Comparison of ENCODE assay signal across 13 mouse cellular contexts in the genomic region with DNA sequence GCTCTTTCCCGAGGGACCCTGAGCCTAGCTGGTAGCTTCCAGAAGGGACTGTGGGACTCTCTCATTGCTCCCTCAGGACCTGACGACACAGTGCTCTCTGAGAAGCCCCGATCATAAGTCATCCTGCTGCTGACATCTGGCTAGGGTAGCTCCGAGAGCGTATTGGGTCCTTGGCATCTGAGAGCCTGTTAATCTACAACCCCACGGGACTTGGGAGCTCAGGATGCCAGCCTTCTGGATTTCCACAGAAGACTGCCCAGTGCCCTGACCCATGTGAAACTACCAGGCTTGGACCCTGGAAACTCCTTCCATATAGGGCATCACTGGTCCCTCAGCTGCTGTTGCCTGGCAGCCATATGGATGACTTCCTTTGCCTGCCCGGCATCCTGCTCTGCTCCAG. TPM values are rescaled to one million over a fixed set of nuclear protein-coding genes. Genes with fewer than 3 reads are reported as not detected.
DNase-seq lines count a peak whose midpoint lies in the region; ATAC-seq and TF ChIP-seq lines count a peak whose summit lies in the region.
"Had no signal": no experiment of that assay in that cellular context is flagged by ENCODE, and none has a peak within 500 bp of the region (broad histone marks: within the 10 kb centered on the region; RNA-seq: fewer than 3 reads in every experiment).

No protein-coding gene starts in this region.

- TF ChIP-seq CTCF in liver, adult 2 months (IDR thresholded peaks at IDR 0.05; ENCODE audit: low read depth, low read length), result no peak
- TF ChIP-seq CTCF in lung, postnatal 0 days (IDR thresholded peaks at IDR 0.05), result no peak
- no peak for TF ChIP-seq CTCF in heart, adult 2 months (IDR thresholded peaks at IDR 0.05)

- H3K4me1 ChIP-seq in liver, adult 2 months (ENCODE audit: control insufficient read depth, insufficient read depth, low read length), result peaks cover 42% of the 10 kb centered on the region
- peaks cover 72% of the 10 kb centered on the region for H3K4me1 ChIP-seq in embryonic facial prominence, embryonic 13.5 days
- peaks cover 96% of the 10 kb centered on the region for H3K4me1 ChIP-seq in liver, embryonic 15.5 days (replicated peaks)
- H3K4me1 ChIP-seq in lung, postnatal 0 days (ENCODE audit: insufficient read depth, low read depth, low read length), result peaks cover 39% of the 10 kb centered on the region
- peaks cover 32% of the 10 kb centered on the region for H3K4me1 ChIP-seq in heart, adult 2 months (ENCODE audit: control insufficient read depth, insufficient read depth, low read length)

- TF ChIP-seq EP300 in lung, postnatal 0 days (IDR thresholded peaks at IDR 0.05), result no peak
- TF ChIP-seq EP300 in heart, adult 2 months (IDR thresholded peaks at IDR 0.05; ENCODE audit: insufficient read depth, low read depth, low read length), result no peak

- DNase-seq in liver, adult 2 months (ENCODE audit: extremely low read depth, low read depth, low spot score), result peak; percentile 82
- no peak for DNase-seq in liver
- DNase-seq in kidney, adult 8-10 months, result peak; percentile 84 to 90
- no peak for DNase-seq in lung, postnatal 0 days (ENCODE audit: low spot score)
- no peak for DNase-seq in heart, adult 2 months
- DNase-seq in cerebellum, adult 9-11 months, result no peak
- DNase-seq: gastrocnemius, adult 2 months; right cerebral cortex, postnatal 14 days had no signal

- no peak overlapping the region for H3K27ac ChIP-seq in liver, adult 2 months (replicated peaks; ENCODE audit: insufficient read depth, low read depth, low read length)
- no peak overlapping the region for H3K27ac ChIP-seq in embryonic facial prominence, embryonic 13.5 days
- peak overlapping the region; percentile 96; the same call in 1 of the 2 replicates for H3K27ac ChIP-seq in liver, embryonic 15.5 days (replicated peaks)
- H3K27ac ChIP-seq in lung, postnatal 0 days (ENCODE audit: low read length), result no peak overlapping the region
- H3K27ac ChIP-seq in heart, adult 2 months, result no peak overlapping the region
- H3K27ac ChIP-seq: gastrocnemius, adult 2 months; heart, embryonic 13.5 days; limb, embryonic 15.5 days had no signal

- no peaks in the 10 kb centered on the region for H3K36me3 ChIP-seq in liver, adult 2 months (ENCODE audit: control insufficient read depth, insufficient read depth, low read length)
- no peaks in the 10 kb centered on the region for H3K36me3 ChIP-seq in embryonic facial prominence, embryonic 13.5 days
- no peaks in the 10 kb centered on the region for H3K36me3 ChIP-seq in liver, embryonic 15.5 days (replicated peaks)
- no peaks in the 10 kb centered on the region for H3K36me3 ChIP-seq in lung, postnatal 0 days (ENCODE audit: insufficient read depth, low read length)
- H3K36me3 ChIP-seq in heart, adult 2 months (ENCODE audit: control insufficient read depth, insufficient read depth, low read length), result no peaks in the 10 kb centered on the region
- H3K36me3 ChIP-seq: heart, embryonic 13.5 days; limb, embryonic 15.5 days had no signal

- TF ChIP-seq POLR2A in liver, adult 2 months (IDR thresholded peaks at IDR 0.05; ENCODE audit: extremely low read depth, insufficient read depth, low read length), result no peak
- TF ChIP-seq POLR2A in heart, adult 2 months (IDR thresholded peaks at IDR 0.05; ENCODE audit: insufficient read depth, low read depth, low read length), result no peak

- H3K9me3 ChIP-seq in embryonic facial prominence, embryonic 13.5 days, result no peaks in the 10 kb centered on the region
- no peaks in the 10 kb centered on the region for H3K9me3 ChIP-seq in liver, embryonic 15.5 days (replicated peaks)
- no peaks in the 10 kb centered on the region for H3K9me3 ChIP-seq in lung, postnatal 0 days (ENCODE audit: low read length)
- H3K9me3 ChIP-seq: heart, embryonic 13.5 days; limb, embryonic 15.5 days had no signal

- no peaks in the 10 kb centered on the region for H3K27me3 ChIP-seq in liver, adult 2 months (ENCODE audit: control insufficient read depth, insufficient read depth, low read length)
- H3K27me3 ChIP-seq in embryonic facial prominence, embryonic 13.5 days, result no peaks in the 10 kb centered on the region
- H3K27me3 ChIP-seq in liver, embryonic 15.5 days, result no peaks in the 10 kb centered on the region
- no peaks in the 10 kb centered on the region for H3K27me3 ChIP-seq in lung, postnatal 0 days (replicated peaks; ENCODE audit: insufficient read depth, low read length)
- H3K27me3 ChIP-seq in heart, adult 2 months (ENCODE audit: control insufficient read depth, insufficient read depth, low read length), result no peaks in the 10 kb centered on the region
- H3K27me3 ChIP-seq: heart, embryonic 13.5 days; limb, embryonic 15.5 days had no signal

- no peak overlapping the region for H3K9ac ChIP-seq in liver, adult 2 months (ENCODE audit: low read depth, low read length)
- H3K9ac ChIP-seq in embryonic facial prominence, embryonic 13.5 days, result 0 out of 2 replicates have a peak overlapping the region, but pooled peaks have one; percentile 21
- no peak overlapping the region for H3K9ac ChIP-seq in liver, embryonic 15.5 days
- no peak overlapping the region for H3K9ac ChIP-seq in lung, postnatal 0 days (replicated peaks; ENCODE audit: low read depth)
- no peak overlapping the region for H3K9ac ChIP-seq in heart, adult 2 months (ENCODE audit: low read depth, low read length)
- H3K9ac ChIP-seq: limb, embryonic 15.5 days had no signal

- no peak for ATAC-seq in embryonic facial prominence, embryonic 13.5 days (ENCODE audit: insufficient number of reproducible peaks, insufficient read depth, low FRiP score, low TSS enrichment, low read depth)
- no peak for ATAC-seq in liver, embryonic 15.5 days (ENCODE audit: insufficient read depth)
- no peak for ATAC-seq in lung, postnatal 0 days
- ATAC-seq: inflammation-experienced regulatory T-cells, adult 6 months had no signal

- H3K79me2 ChIP-seq in liver, adult 2 months (ENCODE audit: control insufficient read depth, insufficient read depth, low read length), result peaks cover 44% of the 10 kb centered on the region
- H3K79me2 ChIP-seq in heart, adult 2 months (replicated peaks; ENCODE audit: control insufficient read depth, insufficient read depth, low read length), result no peaks in the 10 kb centered on the region

- intact Hi-C loops in heart, adult 2 months (cut with DNase I), result no loop called here

- WGBS in liver, adult 2 months, result 31% methylated on average over 7 of the region's 7 CpGs
- WGBS in embryonic facial prominence, embryonic 13.5 days, result 83% methylated on average over 7 of the region's 7 CpGs
- 74% methylated on average over 7 of the region's 7 CpGs for WGBS in liver, embryonic 15.5 days (ENCODE audit: insufficient replicate concordance)
- WGBS in lung, postnatal 0 days, result 61% methylated on average over 7 of the region's 7 CpGs
- 71% methylated on average over 7 of the region's 7 CpGs for WGBS in heart, adult 2 months

- H3K4me2 ChIP-seq in embryonic facial prominence, embryonic 13.5 days, result no peak overlapping the region
- no peak overlapping the region for H3K4me2 ChIP-seq in liver, embryonic 15.5 days
- H3K4me2 ChIP-seq in lung, postnatal 0 days (replicated peaks; ENCODE audit: low read depth, low read length), result no peak overlapping the region
- H3K4me2 ChIP-seq: heart, embryonic 13.5 days; limb, embryonic 15.5 days had no signal

- H3K4me3 ChIP-seq in liver, adult 2 months (ENCODE audit: insufficient read depth, low read depth, low read length), result no peak overlapping the region
- no peak overlapping the region for H3K4me3 ChIP-seq in embryonic facial prominence, embryonic 13.5 days
- no peak overlapping the region for H3K4me3 ChIP-seq in liver, embryonic 15.5 days (replicated peaks)
- H3K4me3 ChIP-seq in lung, postnatal 0 days (ENCODE audit: low read depth, low read length), result no peak overlapping the region
- H3K4me3 ChIP-seq in heart, adult 2 months, result no peak overlapping the region
- H3K4me3 ChIP-seq: gastrocnemius, adult 2 months; heart, embryonic 13.5 days; limb, embryonic 15.5 days had no signal

RNA-seq across cellular contexts. Expression of a gene that starts 43.3 kb away (rescaled TPM):
- 8.8 and 17.7 TPM in 2 replicates for total RNA-seq in liver, adult 2 months (2014; rRNA removed)
- 21.0 and 30.3 TPM in 2 replicates for polyA plus RNA-seq in liver, adult 2 months (2012; rRNA removed)
- polyA plus RNA-seq in embryonic facial prominence, embryonic 13.5 days (2015; fragmentation: Nextera tagmentation; extraction: Ambion mirVana), result 17.7 and 20.1 TPM in 2 replicates
- polyA plus RNA-seq in liver, embryonic 15.5 days (2015; fragmentation: Nextera tagmentation; extraction: Ambion mirVana), result 11.5 and 15.7 TPM in 2 replicates
- polyA plus RNA-seq in lung, postnatal 0 days (2015; fragmentation: Nextera tagmentation; extraction: Ambion mirVana), result 27.6 and 29.6 TPM in 2 replicates
- 10 to 100 TPM; 20.1 to 20.8 TPM for total RNA-seq in heart, adult 2 months (2021)
- 11.8 and 13.6 TPM in 2 replicates for polyA plus RNA-seq in heart, adult 2 months (2012; rRNA removed)

Comparison
In these comparisons a context has a peak if more than half of its experiments do, and no peak if none do; other contexts are left out.
1. DNase-seq: peak in liver, adult 2 months (single experiment) and kidney, adult 8-10 months (2 of 2); none in liver (single experiment), lung, postnatal 0 days (single experiment), heart, adult 2 months (0 of 2) and cerebellum, adult 9-11 months (single experiment).